Mouse (Mus musculus) left cerebral cortex, postnatal 10 days (tissue): ENCODE measurements around the gene Cd55b. TPM values are rescaled to one million over a fixed set of nuclear protein-coding genes. Genes with fewer than 3 reads are reported as not detected.

ENCODE experiments used
- DNase-seq, 2 experiments: peaks; one replicate each; pipeline ENCODE4 v3.0.0; 2021 to 2022; ENCODE audit warnings: low spot score in 2 of 2, mixed read lengths in 1 of 2; ENCODE audit errors: extremely low spot score in 1 of 2
- intact Hi-C: fragments of 180-260 bp; cut with DNase I; formaldehyde crosslinking; loops from one replicate; pipeline ENCODE4 v1.15.1; 2025
- total RNA-seq, 2 experiments: library from RNA; stranded (reverse); gene quantifications; 2 replicates each; pipeline ENCODE4 v1.2.3; 2021

Cd55b gene
- total RNA-seq, 2 experiments from 2014 or later: not detected

DNA sequence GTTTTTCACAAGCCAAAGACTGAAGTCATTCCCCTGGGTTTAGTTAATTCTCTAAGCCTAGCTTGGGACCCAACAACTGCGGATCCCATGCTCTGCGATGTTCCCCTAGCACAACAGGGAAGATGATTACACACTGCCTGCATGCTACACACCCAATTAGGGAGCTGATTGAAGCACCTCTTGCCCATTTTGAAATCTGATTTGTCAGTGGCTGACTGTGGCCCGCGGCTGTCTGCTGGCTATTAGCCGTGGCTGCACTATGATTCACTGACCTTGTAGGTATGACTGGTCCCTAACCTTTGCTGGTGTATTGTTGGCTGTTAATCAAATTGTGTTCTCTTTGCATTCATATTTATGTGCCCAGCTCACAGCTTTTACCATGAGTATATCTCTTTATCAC is 51.5 kb downstream of the Cd55b start:
- DNase-seq: no peak
- intact Hi-C loops: no loop called here

DNA sequence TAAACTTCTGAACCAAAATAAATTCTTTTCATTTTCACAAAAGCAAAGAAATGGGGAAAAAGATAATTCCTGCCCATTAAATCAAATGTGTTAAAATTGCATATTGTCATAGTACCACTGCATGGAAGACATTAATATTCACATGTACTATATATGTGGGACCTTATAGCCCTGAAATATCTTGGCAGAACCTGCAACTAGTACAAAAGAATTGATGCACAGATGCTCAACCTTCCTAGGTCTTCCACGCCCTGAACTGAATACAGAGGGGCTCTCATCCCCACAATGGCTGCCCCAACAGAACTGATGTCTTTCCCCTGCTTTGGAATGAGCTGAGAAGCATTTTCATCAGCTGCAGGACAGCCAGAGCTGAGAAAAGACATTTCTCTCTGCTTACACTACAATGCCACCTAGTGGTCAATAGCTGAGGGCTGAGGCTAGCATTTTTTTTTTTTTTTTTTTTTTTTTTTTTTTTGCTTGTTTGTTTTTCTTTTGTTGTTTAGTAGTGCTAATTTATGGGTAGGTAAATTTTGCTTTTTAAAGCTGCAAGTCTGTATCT is 72.7 kb downstream of the Cd55b start:
- intact Hi-C loops: no loop called here
- DNase-seq: peak; percentile 19 to 24

DNA sequence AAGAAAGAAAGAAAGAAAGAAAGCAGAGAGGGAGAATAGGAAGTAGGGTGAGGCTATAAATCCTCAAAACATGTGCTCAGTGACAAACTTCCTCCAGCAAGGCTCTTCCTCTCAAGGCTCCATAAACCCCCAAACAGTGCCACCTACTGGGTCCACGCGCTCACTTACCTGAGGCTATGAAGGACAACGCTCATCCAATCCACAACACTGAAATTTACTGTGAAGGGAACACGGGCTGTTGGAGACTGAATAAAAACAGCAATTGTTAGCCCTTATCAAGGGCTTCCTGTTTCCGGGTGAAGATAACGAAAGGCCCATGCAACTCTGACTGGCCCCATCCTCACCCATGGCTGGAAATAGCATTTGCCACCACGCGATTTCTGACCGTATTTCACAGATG is 80.4 kb downstream of the Cd55b start:
- no peak for DNase-seq
- intact Hi-C loops: loop anchor here (10.0 kb wide), 1 partner anchor 1468 kb away; no protein-coding TSS in a partner anchor

Other genes starting within 250 kb of the Cd55b start
- 1 to 10 TPM; 7.0 to 8.1 TPM for gene Cd55, start 39.7 kb upstream of the Cd55b start, total RNA-seq
- not detected for gene Zp3r, start 206.6 kb upstream of the Cd55b start, total RNA-seq
- gene C4bp, start 238.6 kb upstream of the Cd55b start, total RNA-seq: not detected